Mouse (Mus musculus) skeletal muscle tissue, adult 2 months (tissue): ENCODE measurements around the gene Cdc42bpg.

Experiments
- DNase-seq: peaks from one replicate; pipeline ENCODE4 v3.0.0-alpha.2; 2012; ENCODE audit warnings: low read depth, low spot score

Cdc42bpg gene

GRCm38 (mm10) chr19:6306137-6306551, at the start of gene Cdc42bpg:
Cdc42bpg (plus strand) TSS chr19:6306456.
- DNase-seq, result no peak

GRCm38 (mm10) chr19:6260428-6260827, 45.8 kb upstream of the Cdc42bpg start:
- no peak for DNase-seq

GRCm38 (mm10) chr19:6260946-6261345, 45.3 kb upstream of the Cdc42bpg start:
- DNase-seq, result no peak

GRCm38 (mm10) chr19:6261379-6261778, 44.9 kb upstream of the Cdc42bpg start:
- no peak for DNase-seq

- DNase-seq, result no peak
These were observed 44.0 kb upstream of the Cdc42bpg start for GRCm38 (mm10) chr19:6262222-6262621.

- DNase-seq, result no peak
These were observed 43.3 kb upstream of the Cdc42bpg start for GRCm38 (mm10) chr19:6262839-6263433.

GRCm38 (mm10) chr19:6264200-6264599, 42.1 kb upstream of the Cdc42bpg start:
- DNase-seq, result no peak

- no peak for DNase-seq
These were observed 41.3 kb upstream of the Cdc42bpg start for GRCm38 (mm10) chr19:6264945-6265344.

- no peak for DNase-seq
These were observed 40.5 kb upstream of the Cdc42bpg start for GRCm38 (mm10) chr19:6265727-6266182.

GRCm38 (mm10) chr19:6267306-6268169, 38.7 kb upstream of the Cdc42bpg start:
- DNase-seq, result peak; percentile 40

GRCm38 (mm10) chr19:6268170-6268528, 38.1 kb upstream of the Cdc42bpg start:
- peak; percentile 86 for DNase-seq

- no peak for DNase-seq
These were observed 37.6 kb upstream of the Cdc42bpg start for GRCm38 (mm10) chr19:6268670-6269132.

GRCm38 (mm10) chr19:6269798-6270475, 36.3 kb upstream of the Cdc42bpg start:
- no peak for DNase-seq

- no peak for DNase-seq
These were observed 35.6 kb upstream of the Cdc42bpg start for GRCm38 (mm10) chr19:6270661-6271060.

GRCm38 (mm10) chr19:6271206-6271605, 35.0 kb upstream of the Cdc42bpg start:
- no peak for DNase-seq

GRCm38 (mm10) chr19:6272053-6272452, 34.2 kb upstream of the Cdc42bpg start:
- no peak for DNase-seq

- peak; percentile 56 for DNase-seq
These were observed 33.5 kb upstream of the Cdc42bpg start for GRCm38 (mm10) chr19:6272738-6273137.

- DNase-seq, result no peak
These were observed 32.7 kb upstream of the Cdc42bpg start for GRCm38 (mm10) chr19:6273592-6273991.

GRCm38 (mm10) chr19:6273998-6274608, 32.2 kb upstream of the Cdc42bpg start:
- no peak for DNase-seq

- no peak for DNase-seq
These were observed 30.4 kb upstream of the Cdc42bpg start for GRCm38 (mm10) chr19:6275740-6276389.
